30 mouse cellular contexts compared by ENCODE assay signal in the genomic region with DNA sequence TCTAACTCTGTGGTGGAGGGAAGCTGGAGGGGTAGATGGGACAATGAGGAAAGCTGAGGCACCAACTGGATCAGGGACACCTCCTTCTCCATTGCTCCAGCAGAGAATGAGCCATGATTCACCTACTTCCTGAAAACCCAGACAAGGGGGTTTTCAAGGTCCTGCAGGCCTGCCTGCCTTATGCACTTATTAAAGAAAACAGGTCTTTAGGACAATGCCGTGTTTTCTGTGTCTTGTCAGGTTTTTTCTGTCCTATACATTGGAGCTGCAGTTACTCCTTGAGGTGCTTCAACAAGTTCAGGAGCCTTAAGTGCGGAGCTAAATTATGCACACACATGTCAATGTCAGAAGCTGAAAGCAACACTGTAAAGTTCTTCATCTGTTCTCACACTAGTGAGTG. TPM values are rescaled to one million over a fixed set of nuclear protein-coding genes. Genes with fewer than 3 reads are reported as not detected.
DNase-seq lines count a peak whose midpoint lies in the region; ATAC-seq and TF ChIP-seq lines count a peak whose summit lies in the region.
"Had no signal": no experiment of that assay in that cellular context is flagged by ENCODE, and none has a peak within 500 bp of the region (broad histone marks: within the 10 kb centered on the region; RNA-seq: fewer than 3 reads in every experiment).

No protein-coding gene starts in this region.

- H3K36me3 ChIP-seq in midbrain, embryonic 11.5 days (ENCODE audit: control insufficient read depth, insufficient read depth, low read length): no peaks in the 10 kb centered on the region
- peaks cover 9% of the 10 kb centered on the region; the same call in 1 of the 2 replicates for H3K36me3 ChIP-seq in midbrain, embryonic 10.5 days
- H3K36me3 ChIP-seq in intestine, postnatal 0 days (ENCODE audit: control insufficient read depth, insufficient read depth): no peaks in the 10 kb centered on the region
- H3K36me3 ChIP-seq in hindbrain, embryonic 12.5 days: peaks cover 2% of the 10 kb centered on the region; the same call in 1 of the 2 replicates
- no peaks in the 10 kb centered on the region for H3K36me3 ChIP-seq in hindbrain, postnatal 0 days (ENCODE audit: insufficient read depth, low read length)
- H3K36me3 ChIP-seq: heart, embryonic 15.5 days had no signal

- ATAC-seq in midbrain, embryonic 11.5 days (ENCODE audit: low FRiP score): no peak
- ATAC-seq in intestine, postnatal 0 days: no peak
- ATAC-seq in hindbrain, embryonic 12.5 days (ENCODE audit: low FRiP score): no peak
- no peak for ATAC-seq in hindbrain, postnatal 0 days
- ATAC-seq: CD4-positive, CD25-positive, alpha-beta regulatory T cell, adult 4 months; forebrain, embryonic 13.5 days; forebrain, embryonic 16.5 days had no signal

- TF ChIP-seq CTCF in intestine, postnatal 0 days (IDR thresholded peaks at IDR 0.05; ENCODE audit: low read depth): no peak
- no peak for TF ChIP-seq CTCF in hindbrain, postnatal 0 days (IDR thresholded peaks at IDR 0.05; ENCODE audit: low read depth)

- H3K9me3 ChIP-seq in midbrain, embryonic 11.5 days (ENCODE audit: control insufficient read depth, low read length): no peaks in the 10 kb centered on the region
- no peaks in the 10 kb centered on the region for H3K9me3 ChIP-seq in midbrain, embryonic 10.5 days (replicated peaks)
- H3K9me3 ChIP-seq in intestine, postnatal 0 days (ENCODE audit: control insufficient read depth): no peaks in the 10 kb centered on the region
- H3K9me3 ChIP-seq in hindbrain, embryonic 12.5 days (replicated peaks): no peaks in the 10 kb centered on the region
- no peaks in the 10 kb centered on the region for H3K9me3 ChIP-seq in hindbrain, postnatal 0 days (ENCODE audit: low read length)
- H3K9me3 ChIP-seq: embryonic facial prominence, embryonic 10.5 days; embryonic facial prominence, embryonic 13.5 days; forebrain, embryonic 13.5 days; heart, embryonic 12.5 days; heart, embryonic 15.5 days; hindbrain, embryonic 10.5 days had no signal

- peaks cover 10% of the 10 kb centered on the region for H3K4me1 ChIP-seq in midbrain, embryonic 11.5 days (ENCODE audit: control insufficient read depth, insufficient read depth, low read length)
- H3K4me1 ChIP-seq in midbrain, embryonic 10.5 days: peaks cover 37% of the 10 kb centered on the region
- peaks cover 20% of the 10 kb centered on the region for H3K4me1 ChIP-seq in intestine, postnatal 0 days (replicated peaks; ENCODE audit: control insufficient read depth, insufficient read depth, low read length)
- peaks cover 33% of the 10 kb centered on the region for H3K4me1 ChIP-seq in hindbrain, embryonic 12.5 days
- peaks cover 5% of the 10 kb centered on the region; the same call in 1 of the 2 replicates for H3K4me1 ChIP-seq in hindbrain, postnatal 0 days (ENCODE audit: insufficient read depth, low read length)

- H3K4me2 ChIP-seq in midbrain, embryonic 11.5 days: no peak overlapping the region
- H3K4me2 ChIP-seq in intestine, postnatal 0 days (replicated peaks; ENCODE audit: low read depth): no peak overlapping the region
- H3K4me2 ChIP-seq in hindbrain, embryonic 12.5 days (replicated peaks): no peak overlapping the region
- H3K4me2 ChIP-seq in hindbrain, postnatal 0 days (ENCODE audit: low read depth, low read length): no peak overlapping the region
- H3K4me2 ChIP-seq: embryonic facial prominence, embryonic 13.5 days; forebrain, embryonic 13.5 days; heart, embryonic 12.5 days; heart, embryonic 15.5 days; hindbrain, embryonic 14.5 days had no signal

- 93% methylated on average over 2 of the region's 2 CpGs for WGBS in midbrain, embryonic 11.5 days
- 95% methylated on average over 2 of the region's 2 CpGs for WGBS in midbrain, embryonic 10.5 days
- 85% methylated on average over 2 of the region's 2 CpGs for WGBS in intestine, postnatal 0 days
- 97% methylated on average over 2 of the region's 2 CpGs for WGBS in hindbrain, embryonic 12.5 days
- WGBS in hindbrain, postnatal 0 days: 92% methylated on average over 2 of the region's 2 CpGs

- peak; percentile 14 for DNase-seq in adrenal gland, postnatal 14 days
- no peak for DNase-seq in adrenal gland, postnatal 10 days
- peak; percentile 75 for DNase-seq in midbrain, embryonic 11.5 days (ENCODE audit: low spot score, missing footprints)
- no peak for DNase-seq in midbrain, embryonic 10.5 days (ENCODE audit: low spot score)
- DNase-seq in hindbrain, postnatal 0 days (ENCODE audit: low spot score): no peak
- DNase-seq: adrenal gland, adult 8-10 months; cerebellum, adult 11-12 months; cerebellum, adult 8-10 months; cerebellum, postnatal 10 days; cerebellum, postnatal 36 days; embryo, embryonic 11 days; gastrocnemius, adult 2 months; gastrocnemius, postnatal 14 days; heart, adult 18-20 months; heart, postnatal 10 days; heart, postnatal 36 days had no signal

- H3K4me3 ChIP-seq in midbrain, embryonic 11.5 days (ENCODE audit: low read depth, low read length): no peak overlapping the region
- H3K4me3 ChIP-seq in midbrain, embryonic 10.5 days: no peak overlapping the region
- H3K4me3 ChIP-seq in intestine, postnatal 0 days (ENCODE audit: low read depth, low read length): no peak overlapping the region
- no peak overlapping the region for H3K4me3 ChIP-seq in hindbrain, embryonic 12.5 days
- H3K4me3 ChIP-seq in hindbrain, postnatal 0 days (ENCODE audit: low read length): no peak overlapping the region
- H3K4me3 ChIP-seq: embryonic facial prominence, embryonic 10.5 days; embryonic facial prominence, embryonic 13.5 days; erythroblast, embryonic 14.5 days; forebrain, embryonic 13.5 days; gastrocnemius, adult 2 months; heart, embryonic 12.5 days; heart, embryonic 15.5 days; hindbrain, embryonic 10.5 days had no signal

- H3K9ac ChIP-seq in midbrain, embryonic 11.5 days (ENCODE audit: low read length): no peak overlapping the region
- H3K9ac ChIP-seq in intestine, postnatal 0 days (ENCODE audit: low read depth, low read length): no peak overlapping the region
- H3K9ac ChIP-seq in hindbrain, embryonic 12.5 days: no peak overlapping the region
- H3K9ac ChIP-seq in hindbrain, postnatal 0 days (replicated peaks; ENCODE audit: low read length): no peak overlapping the region
- H3K9ac ChIP-seq: embryonic facial prominence, embryonic 13.5 days; forebrain, embryonic 13.5 days; heart, embryonic 15.5 days; hindbrain, embryonic 14.5 days had no signal

- no peak overlapping the region for H3K27ac ChIP-seq in midbrain, embryonic 11.5 days (ENCODE audit: low read depth, low read length)
- H3K27ac ChIP-seq in midbrain, embryonic 10.5 days (replicated peaks): no peak overlapping the region
- H3K27ac ChIP-seq in intestine, postnatal 0 days (ENCODE audit: low read depth, low read length): peak overlapping the region; percentile 24; the same call in 1 of the 2 replicates
- no peak overlapping the region for H3K27ac ChIP-seq in hindbrain, embryonic 12.5 days
- no peak overlapping the region for H3K27ac ChIP-seq in hindbrain, postnatal 0 days
- H3K27ac ChIP-seq: embryonic facial prominence, embryonic 10.5 days; forebrain, embryonic 13.5 days; gastrocnemius, adult 2 months; heart, embryonic 15.5 days; hindbrain, embryonic 10.5 days had no signal

- H3K27me3 ChIP-seq in midbrain, embryonic 11.5 days (ENCODE audit: control insufficient read depth, insufficient read depth, low read length): no peaks in the 10 kb centered on the region
- H3K27me3 ChIP-seq in midbrain, embryonic 10.5 days (ENCODE audit: low read depth, poor library complexity, severe bottlenecking): no peaks in the 10 kb centered on the region
- no peaks in the 10 kb centered on the region for H3K27me3 ChIP-seq in intestine, postnatal 0 days (replicated peaks; ENCODE audit: control insufficient read depth, insufficient read depth, low read length)
- no peaks in the 10 kb centered on the region for H3K27me3 ChIP-seq in hindbrain, embryonic 12.5 days
- H3K27me3 ChIP-seq in hindbrain, postnatal 0 days (ENCODE audit: insufficient read depth, low read length): no peaks in the 10 kb centered on the region
- H3K27me3 ChIP-seq: embryonic facial prominence, embryonic 13.5 days; forebrain, embryonic 13.5 days; heart, embryonic 12.5 days; heart, embryonic 15.5 days had no signal

RNA-seq across cellular contexts. Expression of a gene that starts 8.7 kb away (rescaled TPM):
- 4.3 and 4.4 TPM in 2 replicates for total RNA-seq in adrenal gland, postnatal 14 days (2021)
- 1 to 10 TPM; 3.6 to 3.7 TPM for total RNA-seq in adrenal gland, postnatal 10 days (2021)
- 6.3 and 6.4 TPM in 2 replicates for polyA plus RNA-seq in midbrain, embryonic 11.5 days (2014; fragmentation: Nextera tagmentation; extraction: Ambion mirVana)
- polyA plus RNA-seq in midbrain, embryonic 10.5 days (2016; fragmentation: Nextera tagmentation; extraction: Ambion mirVana): 5.9 and 6.4 TPM in 2 replicates
- 2.9 and 3.2 TPM in 2 replicates for polyA plus RNA-seq in intestine, postnatal 0 days (2015; fragmentation: Nextera tagmentation; extraction: Ambion mirVana)
- 5.9 and 6.2 TPM in 2 replicates for polyA plus RNA-seq in hindbrain, embryonic 12.5 days (2016; fragmentation: Nextera tagmentation; extraction: Ambion mirVana)
- total RNA-seq in hindbrain, postnatal 0 days (2014; rRNA removed): 3.1 and 3.7 TPM in 2 replicates
- 2.9 and 3.0 TPM in 2 replicates for polyA plus RNA-seq in hindbrain, postnatal 0 days (2015; fragmentation: Nextera tagmentation; extraction: Ambion mirVana)

RNA-seq across cellular contexts. Expression of a gene that starts 9.7 kb away (rescaled TPM):
- 63.6 and 119 TPM in 2 replicates for total RNA-seq in adrenal gland, postnatal 14 days (2021)
- 100 to 1,000 TPM in 1 of 2 experiments, 10 to 100 TPM in 1; 36.5 to 121 TPM for total RNA-seq in adrenal gland, postnatal 10 days (2021)
- 20.0 and 20.4 TPM in 2 replicates for polyA plus RNA-seq in midbrain, embryonic 11.5 days (2014; fragmentation: Nextera tagmentation; extraction: Ambion mirVana)
- polyA plus RNA-seq in midbrain, embryonic 10.5 days (2016; fragmentation: Nextera tagmentation; extraction: Ambion mirVana): 29.2 and 35.7 TPM in 2 replicates
- polyA plus RNA-seq in intestine, postnatal 0 days (2015; fragmentation: Nextera tagmentation; extraction: Ambion mirVana): 45.1 and 52.6 TPM in 2 replicates
- polyA plus RNA-seq in hindbrain, embryonic 12.5 days (2016; fragmentation: Nextera tagmentation; extraction: Ambion mirVana): 40.2 and 41.6 TPM in 2 replicates
- total RNA-seq in hindbrain, postnatal 0 days (2014; rRNA removed): 64.3 and 69.6 TPM in 2 replicates
- polyA plus RNA-seq in hindbrain, postnatal 0 days (2015; fragmentation: Nextera tagmentation; extraction: Ambion mirVana): 44.4 and 46.4 TPM in 2 replicates

RNA-seq across cellular contexts. Expression of a gene that starts 45.9 kb away (rescaled TPM):
- total RNA-seq in adrenal gland, postnatal 14 days (2021): 75.8 and 80.5 TPM in 2 replicates
- total RNA-seq in adrenal gland, postnatal 10 days (2021): 10 to 100 TPM; 91.7 to 98.5 TPM
- 24.7 and 25.4 TPM in 2 replicates for polyA plus RNA-seq in midbrain, embryonic 11.5 days (2014; fragmentation: Nextera tagmentation; extraction: Ambion mirVana)
- 26.2 and 28.8 TPM in 2 replicates for polyA plus RNA-seq in midbrain, embryonic 10.5 days (2016; fragmentation: Nextera tagmentation; extraction: Ambion mirVana)
- polyA plus RNA-seq in intestine, postnatal 0 days (2015; fragmentation: Nextera tagmentation; extraction: Ambion mirVana): 47.3 and 49.4 TPM in 2 replicates
- 34.5 and 35.1 TPM in 2 replicates for polyA plus RNA-seq in hindbrain, embryonic 12.5 days (2016; fragmentation: Nextera tagmentation; extraction: Ambion mirVana)
- 41.3 and 45.5 TPM in 2 replicates for total RNA-seq in hindbrain, postnatal 0 days (2014; rRNA removed)
- polyA plus RNA-seq in hindbrain, postnatal 0 days (2015; fragmentation: Nextera tagmentation; extraction: Ambion mirVana): 55.6 and 57.0 TPM in 2 replicates

RNA-seq across cellular contexts. Expression of a gene that starts 53.5 kb away (rescaled TPM):
- total RNA-seq in adrenal gland, postnatal 14 days (2021): 7.1 and 9.6 TPM in 2 replicates
- total RNA-seq in adrenal gland, postnatal 10 days (2021): 10 to 100 TPM; 12.0 to 21.8 TPM
- 0.30 TPM in 1 of 2 replicates, not detected in the other for polyA plus RNA-seq in midbrain, embryonic 11.5 days (2014; fragmentation: Nextera tagmentation; extraction: Ambion mirVana)
- 0.20 TPM in 1 of 2 replicates, not detected in the other for polyA plus RNA-seq in midbrain, embryonic 10.5 days (2016; fragmentation: Nextera tagmentation; extraction: Ambion mirVana)
- polyA plus RNA-seq in intestine, postnatal 0 days (2015; fragmentation: Nextera tagmentation; extraction: Ambion mirVana): 4.8 and 5.4 TPM in 2 replicates
- polyA plus RNA-seq in hindbrain, embryonic 12.5 days (2016; fragmentation: Nextera tagmentation; extraction: Ambion mirVana): 0.95 and 1.2 TPM in 2 replicates
- total RNA-seq in hindbrain, postnatal 0 days (2014; rRNA removed): 0.31 and 0.58 TPM in 2 replicates
- polyA plus RNA-seq in hindbrain, postnatal 0 days (2015; fragmentation: Nextera tagmentation; extraction: Ambion mirVana): 0.80 and 0.93 TPM in 2 replicates
- total RNA-seq: MEL had no signal
- polyA plus RNA-seq: C2C12; CD4-positive, CD25-positive, alpha-beta regulatory T cell, adult 4 months; embryonic facial prominence, embryonic 10.5 days; forebrain, embryonic 13.5 days; forebrain, embryonic 16.5 days; hindbrain, embryonic 10.5 days had no signal

RNA-seq across cellular contexts. Expression of a gene that starts 59.8 kb away (rescaled TPM):
- total RNA-seq in adrenal gland, postnatal 14 days (2021): 142 and 159 TPM in 2 replicates
- total RNA-seq in adrenal gland, postnatal 10 days (2021): 100 to 1,000 TPM; 143 to 149 TPM
- 46.4 and 49.4 TPM in 2 replicates for polyA plus RNA-seq in midbrain, embryonic 11.5 days (2014; fragmentation: Nextera tagmentation; extraction: Ambion mirVana)
- polyA plus RNA-seq in midbrain, embryonic 10.5 days (2016; fragmentation: Nextera tagmentation; extraction: Ambion mirVana): 39.4 and 44.3 TPM in 2 replicates
- 95.0 and 100 TPM in 2 replicates for polyA plus RNA-seq in intestine, postnatal 0 days (2015; fragmentation: Nextera tagmentation; extraction: Ambion mirVana)
- 62.6 and 72.8 TPM in 2 replicates for polyA plus RNA-seq in hindbrain, embryonic 12.5 days (2016; fragmentation: Nextera tagmentation; extraction: Ambion mirVana)
- total RNA-seq in hindbrain, postnatal 0 days (2014; rRNA removed): 458 and 481 TPM in 2 replicates
- 220 and 233 TPM in 2 replicates for polyA plus RNA-seq in hindbrain, postnatal 0 days (2015; fragmentation: Nextera tagmentation; extraction: Ambion mirVana)

Comparison
In these comparisons a context has a peak if more than half of its experiments do, and no peak if none do; other contexts are left out.
1. DNase-seq: peak in adrenal gland, postnatal 14 days (single experiment) and midbrain, embryonic 11.5 days (single experiment); none in adrenal gland, postnatal 10 days (single experiment), midbrain, embryonic 10.5 days (single experiment) and hindbrain, postnatal 0 days (single experiment).